Mouse (Mus musculus): ENCODE data around the gene Psmb3. TPM values are rescaled to one million over a fixed set of nuclear protein-coding genes. Genes with fewer than 3 reads are reported as not detected.
A peak's percentile ranks its signal among the peaks of the same experiment; 100 is the strongest.
"Not testable (repeated sequence)": the region's sequence is repeated elsewhere in the genome, so short reads cannot be mapped to it uniquely, and the experiment has no call there.

Psmb3 gene
- total RNA-seq (2021) = 100 to 1,000 TPM; 135 to 139 TPM
- 273 and 314 TPM in 2 replicates for polyA plus RNA-seq (2012; rRNA removed)
- long read RNA-seq, transcript Psmb3-202 (2 exons, 578 nt) = minor isoform, 5 of 98 reads
- long read RNA-seq, transcript Psmb3-201 (6 exons, 766 nt) = major isoform, 84 of 98 reads
- long read RNA-seq, partial matches to known transcripts = 8 of 98 reads
- long read RNA-seq, other reads (novel, unspliced or antisense) = 1 of 98 reads

GRCm38 (mm10) chr11:97703039-97703826, at the start of gene Psmb3:
Psmb3 (plus strand) TSS chr11:97703399.
- Histone ChIP-seq H3K79me2 (replicated peaks; ENCODE audit: control insufficient read depth, insufficient read depth, low read length) (no peaks in the 10 kb centered on the region; the same call in 1 of the 2 replicates), H3K9ac (ENCODE audit: low read depth, low read length) (peak within 1 kb of the TSS; percentile 79), H3K27ac (peak within 1 kb of the TSS; percentile 79), H3K4me3 (peak within 1 kb of the TSS; percentile 79), H3K36me3 (ENCODE audit: control insufficient read depth, insufficient read depth, low read length) (no peaks in the 10 kb centered on the region), H3K27me3 (ENCODE audit: control insufficient read depth, insufficient read depth, low read length) (no peaks in the 10 kb centered on the region), H3K4me1 (ENCODE audit: control insufficient read depth, insufficient read depth, low read length) (peaks cover 5% of the 10 kb centered on the region)
- TF ChIP-seq EP300 (IDR thresholded peaks at IDR 0.05; ENCODE audit: insufficient read depth, low read depth, low read length) = peak; percentile 76; the same call in 1 of the 2 replicates
- no peak for TF ChIP-seq CTCF (IDR thresholded peaks at IDR 0.05)
- TF ChIP-seq POLR2A (IDR thresholded peaks at IDR 0.05; ENCODE audit: insufficient read depth, low read depth, low read length) = peak; percentile 91
- DNase-seq = peak; percentile 93 to 98
- WGBS = under 1% methylated on average over 35 of the region's 35 CpGs
- intact Hi-C loops (cut with DNase I) = loop anchor here (2.0 to 10.0 kb wide), 4 partner anchors 42 to 518 kb away; partner anchors contain the start of genes Fbxo47, Kpnb1 and Pip4k2b

DNA sequence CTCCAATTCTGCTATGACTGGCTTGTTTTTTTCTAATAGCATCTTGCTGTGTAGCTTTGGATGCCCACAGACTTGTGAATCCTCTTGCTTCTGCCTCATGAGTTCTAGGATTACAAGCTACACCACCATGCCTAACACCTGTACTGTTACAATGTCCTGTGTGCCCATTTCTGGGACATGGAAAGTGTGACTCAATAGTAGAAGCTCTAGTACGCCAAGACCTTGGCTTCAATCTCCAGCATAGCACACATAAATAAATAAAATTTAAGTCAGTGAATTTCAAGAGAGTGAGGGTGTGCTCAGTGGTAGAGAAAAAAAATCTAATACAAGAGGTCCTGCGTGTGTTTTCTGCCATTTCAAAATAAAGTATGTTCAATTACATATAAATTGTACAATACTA, 49.0 kb upstream of the Psmb3 start:
- Histone ChIP-seq H3K27me3 (ENCODE audit: control insufficient read depth, insufficient read depth, low read length) (no peaks in the 10 kb centered on the region), H3K79me2 (replicated peaks; ENCODE audit: control insufficient read depth, insufficient read depth, low read length) (no peaks in the 10 kb centered on the region), H3K36me3 (ENCODE audit: control insufficient read depth, insufficient read depth, low read length) (no peaks in the 10 kb centered on the region), H3K4me3 (no peak overlapping the region), H3K27ac (no peak overlapping the region), H3K9ac (ENCODE audit: low read depth, low read length) (no peak overlapping the region), H3K4me1 (ENCODE audit: control insufficient read depth, insufficient read depth, low read length) (0 out of 2 replicates have a peak, but pooled peaks cover 2% of the 10 kb centered on the region)
- TF ChIP-seq POLR2A (IDR thresholded peaks at IDR 0.05; ENCODE audit: insufficient read depth, low read depth, low read length) (no peak), EP300 (IDR thresholded peaks at IDR 0.05; ENCODE audit: insufficient read depth, low read depth, low read length) (no peak), CTCF (IDR thresholded peaks at IDR 0.05) (no peak)
- WGBS = 84% methylated on average over 2 of the region's 2 CpGs
- intact Hi-C loops (cut with DNase I) = no loop called here
- no peak for DNase-seq

DNA sequence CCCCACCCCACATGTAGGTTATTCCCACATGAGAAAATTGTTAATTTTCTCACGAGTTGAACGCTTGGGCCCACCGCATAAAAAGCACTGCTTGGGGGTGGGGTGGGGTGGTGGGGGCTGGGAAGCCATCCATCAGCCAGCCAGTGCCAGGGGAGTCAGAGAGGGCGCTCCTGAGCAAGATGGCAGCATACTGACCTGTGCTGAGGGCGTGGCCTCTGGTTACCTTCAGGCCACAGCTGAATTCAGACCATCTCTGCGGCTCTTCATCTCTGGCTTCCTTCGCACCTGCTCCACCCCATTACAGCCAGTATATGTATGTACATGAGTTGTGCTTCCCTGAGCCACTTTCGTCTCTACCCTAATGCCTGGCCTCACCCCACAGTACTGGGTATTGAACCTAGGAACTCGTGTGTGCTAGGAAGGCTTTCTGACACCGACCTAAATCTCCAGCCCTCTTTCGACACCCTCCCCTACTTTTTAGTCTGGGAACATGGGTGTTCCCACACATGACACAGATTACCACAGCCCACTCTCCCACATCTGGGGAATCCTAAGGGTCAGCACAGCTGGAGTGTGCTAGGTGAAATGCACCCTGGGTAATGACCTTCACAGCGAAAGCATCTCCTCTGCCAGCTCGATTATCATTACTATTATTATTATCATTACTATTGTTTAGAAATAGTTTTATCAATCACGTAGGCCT, 46.8 kb upstream of the Psmb3 start:
- Histone ChIP-seq H3K27me3 (ENCODE audit: control insufficient read depth, insufficient read depth, low read length) (no peaks in the 10 kb centered on the region), H3K79me2 (replicated peaks; ENCODE audit: control insufficient read depth, insufficient read depth, low read length) (no peaks in the 10 kb centered on the region), H3K36me3 (ENCODE audit: control insufficient read depth, insufficient read depth, low read length) (no peaks in the 10 kb centered on the region), H3K4me3 (no peak overlapping the region), H3K27ac (no peak overlapping the region), H3K4me1 (ENCODE audit: control insufficient read depth, insufficient read depth, low read length) (peaks cover 7% of the 10 kb centered on the region), H3K9ac (ENCODE audit: low read depth, low read length) (no peak overlapping the region)
- TF ChIP-seq EP300 (IDR thresholded peaks at IDR 0.05; ENCODE audit: insufficient read depth, low read depth, low read length) (no peak), CTCF (IDR thresholded peaks at IDR 0.05) (no peak), POLR2A (IDR thresholded peaks at IDR 0.05; ENCODE audit: insufficient read depth, low read depth, low read length) (no peak)
- no peak for DNase-seq
- intact Hi-C loops (cut with DNase I) = no loop called here
- WGBS = 85% methylated on average over 14 of the region's 14 CpGs

DNA sequence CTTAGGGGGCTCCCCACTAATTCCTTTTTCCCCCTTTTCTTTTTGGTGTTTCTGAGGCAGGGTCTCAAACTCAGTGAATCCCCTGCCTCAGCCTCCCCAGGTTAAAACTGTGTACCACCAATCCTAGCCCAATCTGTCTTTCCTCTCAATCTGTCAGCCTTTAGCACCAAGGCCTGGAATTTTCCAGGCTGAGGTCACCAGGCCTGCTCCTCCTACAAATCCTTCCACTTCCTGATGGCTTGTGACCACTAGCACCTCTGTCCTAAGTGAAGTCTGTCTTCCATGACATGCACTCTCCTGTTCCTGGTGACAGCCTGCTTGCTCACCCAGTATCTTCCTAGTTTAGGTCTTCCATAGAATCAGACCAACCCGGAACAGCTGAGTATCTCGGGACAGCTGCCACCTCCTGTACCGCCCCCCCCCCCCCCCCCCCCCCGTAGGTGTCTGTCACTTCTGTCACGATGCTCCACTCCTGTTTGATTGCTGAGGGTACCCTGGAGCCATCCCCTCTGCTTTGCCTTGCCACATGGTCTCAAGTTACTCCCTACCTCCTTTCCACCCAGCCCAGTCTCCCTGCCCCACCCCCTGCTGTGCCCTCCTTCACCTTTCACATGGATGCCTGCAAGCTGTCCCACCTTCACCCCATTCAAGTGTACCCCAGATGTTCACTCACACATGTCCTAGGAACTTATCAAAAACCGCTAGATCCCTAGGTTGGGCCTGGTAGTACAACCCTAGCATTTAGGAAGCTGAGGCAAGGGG, 45.8 kb upstream of the Psmb3 start:
- intact Hi-C loops (cut with DNase I) = no loop called here
- no peak overlapping the region for H3K27ac ChIP-seq
- no peak overlapping the region for H3K4me3 ChIP-seq
- H3K79me2 ChIP-seq (replicated peaks; ENCODE audit: control insufficient read depth, insufficient read depth, low read length) = no peaks in the 10 kb centered on the region
- 49% methylated on average over 5 of the region's 6 CpGs for WGBS
- peaks cover 10% of the 10 kb centered on the region for H3K4me1 ChIP-seq (ENCODE audit: control insufficient read depth, insufficient read depth, low read length)
- H3K9ac ChIP-seq (ENCODE audit: low read depth, low read length) = no peak overlapping the region
- DNase-seq = no peak
- TF ChIP-seq CTCF (IDR thresholded peaks at IDR 0.05) (no peak), EP300 (IDR thresholded peaks at IDR 0.05; ENCODE audit: insufficient read depth, low read depth, low read length) (no peak), POLR2A (IDR thresholded peaks at IDR 0.05; ENCODE audit: insufficient read depth, low read depth, low read length) (no peak)
- no peaks in the 10 kb centered on the region for H3K36me3 ChIP-seq (ENCODE audit: control insufficient read depth, insufficient read depth, low read length)
- no peaks in the 10 kb centered on the region for H3K27me3 ChIP-seq (ENCODE audit: control insufficient read depth, insufficient read depth, low read length)

DNA sequence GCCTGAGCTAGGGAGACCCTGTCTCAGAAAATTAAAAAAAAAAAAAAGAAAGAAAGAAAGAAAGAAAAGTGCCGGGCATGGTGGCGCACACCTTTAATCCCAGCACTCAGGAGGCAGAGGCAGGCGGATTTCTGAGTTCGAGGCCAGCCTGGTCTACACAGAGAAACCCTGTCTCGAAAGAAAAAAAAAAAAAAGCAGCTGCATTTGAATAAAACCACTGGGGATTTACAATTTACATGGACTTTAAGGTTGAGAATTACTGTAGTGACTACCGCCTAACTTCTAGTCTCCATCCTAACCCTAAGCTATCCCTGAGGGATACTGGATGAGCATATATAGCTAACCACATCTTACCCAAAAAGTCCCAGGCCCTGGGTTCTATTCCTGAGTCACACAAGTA, 45.2 kb upstream of the Psmb3 start:
- H3K36me3 ChIP-seq (ENCODE audit: control insufficient read depth, insufficient read depth, low read length); DNase-seq; H3K4me1 ChIP-seq (ENCODE audit: control insufficient read depth, insufficient read depth, low read length); H3K27ac ChIP-seq; H3K27me3 ChIP-seq (ENCODE audit: control insufficient read depth, insufficient read depth, low read length); H3K79me2 ChIP-seq (replicated peaks; ENCODE audit: control insufficient read depth, insufficient read depth, low read length); H3K9ac ChIP-seq (ENCODE audit: low read depth, low read length); H3K4me3 ChIP-seq; intact Hi-C loops (cut with DNase I): not testable (repeated sequence)
- WGBS = 95% methylated on average over 6 of the region's 6 CpGs
